Mouse (Mus musculus) intestine, postnatal 0 days (tissue): ENCODE data around the gene Tmem175. TPM values are rescaled to one million over a fixed set of nuclear protein-coding genes. Genes with fewer than 3 reads are reported as not detected.
A peak's percentile ranks its signal among the peaks of the same experiment; 100 is the strongest.

Experiments used
- ATAC-seq: fragments of 200-750 bp; cut with Nextera tagmentation; 2 replicates; pipeline ENCODE4 v1.8.0; 2017; ENCODE audit warnings: mild to moderate bottlenecking, moderate TSS enrichment, moderate library complexity
- H3K27ac ChIP-seq: fragments of 300-500 bp; sonication (generic); 2 replicates; pipeline ENCODE4 v1.5.1; 2014; ENCODE audit warnings: mild to moderate bottlenecking, low read depth, low read length, moderate library complexity
- H3K27me3 ChIP-seq: fragments of 300-500 bp; sonication (generic); replicated peaks from 2 replicates; pipeline ENCODE4 v1.6.1; 2014; ENCODE audit warnings: low read length, mixed read lengths; ENCODE audit not compliant: control insufficient read depth, insufficient read depth
- H3K36me3 ChIP-seq: fragments of 300-500 bp; sonication (generic); 2 replicates; pipeline ENCODE4 v1.6.1; 2014; ENCODE audit warnings: mild to moderate bottlenecking, moderate library complexity; ENCODE audit not compliant: control insufficient read depth, insufficient read depth
- H3K4me1 ChIP-seq: fragments of 300-500 bp; sonication (generic); replicated peaks from 2 replicates; pipeline ENCODE4 v1.6.1; 2014; ENCODE audit warnings: antibody characterized with exemption, low read length, mixed read lengths; ENCODE audit not compliant: control insufficient read depth, insufficient read depth
- H3K4me2 ChIP-seq: fragments of 300-500 bp; sonication (generic); replicated peaks from 2 replicates; pipeline ENCODE4 v1.6.1; 2014; ENCODE audit warnings: low read depth, mild to moderate bottlenecking, moderate library complexity
- H3K4me3 ChIP-seq: fragments of 300-500 bp; sonication (generic); 2 replicates; pipeline ENCODE4 v1.5.1; 2014; ENCODE audit warnings: low read depth, low read length
- H3K9ac ChIP-seq: fragments of 300-500 bp; sonication (generic); 2 replicates; pipeline ENCODE4 v1.6.1; 2014; ENCODE audit warnings: mild to moderate bottlenecking, low read depth, low read length
- H3K9me3 ChIP-seq: fragments of 300-500 bp; sonication (generic); 2 replicates; pipeline ENCODE4 v1.6.1; 2016; ENCODE audit warnings: mixed run types; ENCODE audit not compliant: control insufficient read depth
- CTCF ChIP-seq: sonication (generic); IDR thresholded peaks from 2 replicates; pipeline ENCODE4 v1.5.1; 2016; ENCODE audit warnings: low read depth, mild to moderate bottlenecking, control low read depth, antibody characterized with exemption, moderate library complexity
- WGBS: fragments of 180-500 bp; shearing (Covaris S2); extraction: QIAGEN DNeasy Blood & Tissue Kit; methylation state at CpG from one replicate; pipeline ENCODE4 v1.1.7; 2014; 5-methylcytosine and 5-hydroxymethylcytosine counted together
- polyA plus RNA-seq: library from polyadenylated mRNA; unstranded; fragments of >200 nt; fragmentation: Nextera tagmentation; extraction: Ambion mirVana; gene quantifications from 2 replicates; pipeline ENCODE4 v1.2.1, GENCODE M21; 2015

Gene Tmem175
- polyA plus RNA-seq, 1 experiment from 2014 or later: 19.4 TPM

- H3K9ac ChIP-seq: no peak overlapping the region
- ATAC-seq: no peak
- H3K27ac ChIP-seq: no peak overlapping the region; the same call in 1 of the 2 replicates
- no peak overlapping the region for H3K4me3 ChIP-seq
- 0 out of 2 replicates have a peak, but pooled peaks cover 3% of the 10 kb centered on the region for H3K4me1 ChIP-seq
- no peak overlapping the region for H3K4me2 ChIP-seq
- no peaks in the 10 kb centered on the region for H3K27me3 ChIP-seq
- no peak for TF ChIP-seq CTCF
- H3K36me3 ChIP-seq: peaks cover 94% of the 10 kb centered on the region
- WGBS: 83% methylated on average over 5 of the region's 5 CpGs
- H3K9me3 ChIP-seq: no peaks in the 10 kb centered on the region
Observed at GRCm38 (mm10) chr5:108651136-108651720, 21.7 kb downstream of the Tmem175 start.

- Histone ChIP-seq H3K36me3 (peaks cover 95% of the 10 kb centered on the region), H3K9me3 (no peaks in the 10 kb centered on the region), H3K4me3 (no peak overlapping the region), H3K9ac (no peak overlapping the region), H3K4me1 (0 out of 2 replicates have a peak, but pooled peaks cover 3% of the 10 kb centered on the region), H3K27ac (no peak overlapping the region), H3K4me2 (no peak overlapping the region), H3K27me3 (no peaks in the 10 kb centered on the region)
- WGBS: 56% methylated on average over 1 of the region's 1 CpGs
- peak; percentile 48 for ATAC-seq
- TF ChIP-seq CTCF: peak; percentile 83
Observed at GRCm38 (mm10) chr5:108651823-108652222, 22.3 kb downstream of the Tmem175 start.

GRCm38 (mm10) chr5:108653341-108653740 lies 23.8 kb downstream of the Tmem175 start:
- H3K27me3 ChIP-seq: no peaks in the 10 kb centered on the region
- no peak for ATAC-seq
- peaks cover 91% of the 10 kb centered on the region for H3K36me3 ChIP-seq
- 0 out of 2 replicates have a peak, but pooled peaks cover 3% of the 10 kb centered on the region for H3K4me1 ChIP-seq
- no peaks in the 10 kb centered on the region for H3K9me3 ChIP-seq
- WGBS: 89% methylated on average over 6 of the region's 6 CpGs
- no peak for TF ChIP-seq CTCF
- no peak overlapping the region for H3K27ac ChIP-seq
- H3K4me2 ChIP-seq: no peak overlapping the region
- H3K4me3 ChIP-seq: no peak overlapping the region
- no peak overlapping the region for H3K9ac ChIP-seq

- 71% methylated on average over 10 of the region's 10 CpGs for WGBS
- Histone ChIP-seq H3K27me3 (no peaks in the 10 kb centered on the region), H3K4me2 (no peak overlapping the region), H3K36me3 (peaks cover 79% of the 10 kb centered on the region), H3K4me1 (peaks cover 3% of the 10 kb centered on the region; the same call in 1 of the 2 replicates), H3K27ac (peak overlapping the region; percentile 21; the same call in 1 of the 2 replicates), H3K9ac (no peak overlapping the region), H3K9me3 (no peaks in the 10 kb centered on the region), H3K4me3 (no peak overlapping the region)
- peak; percentile 51 for ATAC-seq
- no peak for TF ChIP-seq CTCF
Observed at GRCm38 (mm10) chr5:108654444-108654990, 24.9 kb downstream of the Tmem175 start.

GRCm38 (mm10) chr5:108655381-108655780 lies 25.8 kb downstream of the Tmem175 start:
- Histone ChIP-seq H3K4me3 (no peak overlapping the region), H3K36me3 (peaks cover 72% of the 10 kb centered on the region), H3K4me2 (no peak overlapping the region), H3K4me1 (peaks cover 3% of the 10 kb centered on the region; the same call in 1 of the 2 replicates), H3K9me3 (no peaks in the 10 kb centered on the region), H3K27ac (no peak overlapping the region), H3K27me3 (no peaks in the 10 kb centered on the region), H3K9ac (no peak overlapping the region)
- no peak for TF ChIP-seq CTCF
- WGBS: 96% methylated on average over 9 of the region's 9 CpGs
- ATAC-seq: no peak

- WGBS: 90% methylated on average over 15 of the region's 15 CpGs
- H3K4me2 ChIP-seq: no peak overlapping the region
- no peak for ATAC-seq
- no peaks in the 10 kb centered on the region for H3K27me3 ChIP-seq
- H3K36me3 ChIP-seq: peaks cover 66% of the 10 kb centered on the region
- H3K9me3 ChIP-seq: no peaks in the 10 kb centered on the region
- H3K4me3 ChIP-seq: no peak overlapping the region
- H3K27ac ChIP-seq: no peak overlapping the region
- peaks cover 3% of the 10 kb centered on the region; the same call in 1 of the 2 replicates for H3K4me1 ChIP-seq
- no peak overlapping the region for H3K9ac ChIP-seq
- no peak for TF ChIP-seq CTCF
Observed at GRCm38 (mm10) chr5:108655891-108656650, 26.5 kb downstream of the Tmem175 start.
